Mouse (Mus musculus): ENCODE data around the gene Psmg4.

Gene Psmg4

GRCm38 (mm10) chr13:34148767-34149392 lies 13.9 kb upstream of the Psmg4 start:
- in situ Hi-C loops (cut with MboI), result no loop called here

GRCm38 (mm10) chr13:34149463-34150176 lies 13.1 kb upstream of the Psmg4 start:
- in situ Hi-C loops (cut with MboI), result loop anchor here (10.0 kb wide), 1 partner anchor 105 kb away; no protein-coding TSS in a partner anchor

DNA sequence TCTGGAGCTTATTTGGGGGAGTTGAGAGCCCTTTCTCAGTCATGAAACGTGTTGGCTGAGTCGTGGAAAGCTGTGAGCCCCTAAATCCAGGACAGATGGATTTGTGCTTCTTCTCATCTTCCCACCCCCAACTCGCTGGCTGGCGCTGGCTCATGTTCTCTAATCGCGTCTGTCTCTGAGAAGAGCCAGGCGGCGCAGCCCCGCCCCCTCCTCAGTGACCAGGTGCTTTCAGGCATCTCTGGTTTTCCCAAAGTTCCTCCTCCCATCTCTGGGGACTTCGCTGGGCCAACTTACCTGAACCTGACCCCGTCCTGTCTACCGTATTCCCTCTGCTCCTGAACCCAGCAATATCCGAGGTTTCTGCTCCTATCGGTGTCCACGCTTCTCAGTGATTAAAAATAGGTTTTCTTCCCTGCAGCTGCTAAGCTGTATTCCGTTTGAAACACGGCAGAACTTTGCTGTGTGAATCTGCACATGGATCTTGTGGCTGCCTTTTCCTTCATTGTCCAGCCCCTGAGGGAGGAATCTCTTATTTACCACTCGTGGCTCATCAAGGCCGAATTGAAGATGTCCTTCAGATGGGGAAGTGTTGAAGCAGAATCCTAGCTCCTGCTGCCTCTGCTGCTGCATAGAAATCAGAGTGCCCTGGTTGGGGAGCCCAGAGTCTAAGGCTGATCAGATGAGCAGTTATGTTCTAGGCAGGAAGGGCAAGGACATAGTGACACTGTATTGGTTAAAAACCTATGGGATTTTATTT lies 12.3 kb upstream of the Psmg4 start:
- in situ Hi-C loops (cut with MboI), result loop anchor here (10.0 kb wide), 1 partner anchor 106 kb away; no protein-coding TSS in a partner anchor

DNA sequence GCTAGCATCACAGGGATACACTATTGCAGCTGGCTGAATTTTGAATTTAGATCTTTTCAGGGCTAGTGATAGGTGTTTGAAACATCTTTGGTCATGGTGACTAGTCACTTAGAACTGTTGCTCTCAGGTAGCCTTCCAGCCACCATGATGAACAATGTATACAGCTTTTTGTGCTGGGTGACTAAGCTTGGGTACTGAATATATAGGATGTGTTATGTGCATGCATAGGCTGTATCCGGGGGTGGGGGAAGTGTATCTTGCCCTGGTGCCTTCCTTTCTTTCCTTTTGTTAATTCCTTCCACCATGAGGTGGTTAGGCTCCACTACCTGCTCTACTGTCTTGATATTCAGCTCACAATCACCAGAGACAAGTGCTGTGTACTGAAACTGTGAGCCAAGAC lies 11.3 kb upstream of the Psmg4 start:
- in situ Hi-C loops (cut with MboI), result loop anchor here (10.0 kb wide), 1 partner anchor 107 kb away; no protein-coding TSS in a partner anchor

DNA sequence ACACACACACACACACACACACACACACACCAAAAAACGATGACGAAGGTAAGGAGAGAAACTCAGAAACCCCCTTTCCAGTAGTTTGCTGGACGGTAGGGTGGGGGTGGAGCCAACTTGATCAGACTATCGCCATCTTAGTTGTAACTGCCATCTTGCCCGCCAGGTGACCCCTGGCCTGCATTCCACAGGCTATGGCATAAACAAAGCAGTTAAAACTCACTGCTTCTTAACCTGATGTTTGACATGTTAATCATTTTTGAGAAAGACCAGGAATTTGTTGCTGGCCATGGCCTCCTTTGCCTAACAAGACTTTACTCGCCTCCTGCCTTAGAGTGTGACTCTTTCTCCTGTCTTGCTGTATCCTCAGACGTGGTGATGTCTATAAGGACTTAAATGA lies 10.1 kb upstream of the Psmg4 start:
- in situ Hi-C loops (cut with MboI), result loop anchor here (10.0 kb wide), 1 partner anchor 108 kb away; no protein-coding TSS in a partner anchor

DNA sequence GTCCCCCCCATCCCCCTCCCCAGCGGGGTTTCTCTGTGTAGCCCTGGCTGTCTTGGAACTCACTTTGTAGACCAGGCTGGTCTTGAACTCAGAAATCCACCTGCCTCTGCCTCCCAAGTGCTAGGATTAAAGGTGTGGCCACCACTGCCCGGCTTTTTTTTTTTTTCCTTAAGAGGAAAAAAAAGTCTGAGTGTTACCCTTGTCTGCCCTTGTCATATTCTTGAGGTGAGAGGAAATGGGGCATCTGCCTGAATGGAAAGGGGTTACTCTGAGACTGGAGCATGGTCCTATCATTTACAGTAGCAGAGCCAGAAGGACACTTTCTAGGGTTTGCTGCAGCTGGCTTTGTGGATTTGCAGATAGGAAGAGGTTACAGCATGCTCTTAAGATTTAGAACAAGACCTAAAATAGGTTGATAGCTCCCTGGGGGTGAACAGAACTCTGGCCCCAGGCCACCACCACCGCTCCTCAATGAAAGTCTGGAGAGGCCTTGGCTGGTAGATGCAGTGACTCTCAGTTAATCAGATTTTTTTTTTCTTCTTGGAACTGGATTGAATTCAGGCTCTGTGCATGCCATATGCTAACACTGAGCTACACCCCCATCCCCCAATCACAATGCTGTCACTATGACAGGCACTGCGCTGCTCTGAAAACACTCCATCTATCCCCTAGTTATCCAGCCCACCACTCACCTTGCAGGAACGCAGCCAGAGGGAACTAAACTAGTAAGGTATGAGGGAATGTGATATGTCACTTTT lies 9.3 kb upstream of the Psmg4 start:
- in situ Hi-C loops (cut with MboI), result loop anchor here (10.0 kb wide), 1 partner anchor 109 kb away; no protein-coding TSS in a partner anchor

DNA sequence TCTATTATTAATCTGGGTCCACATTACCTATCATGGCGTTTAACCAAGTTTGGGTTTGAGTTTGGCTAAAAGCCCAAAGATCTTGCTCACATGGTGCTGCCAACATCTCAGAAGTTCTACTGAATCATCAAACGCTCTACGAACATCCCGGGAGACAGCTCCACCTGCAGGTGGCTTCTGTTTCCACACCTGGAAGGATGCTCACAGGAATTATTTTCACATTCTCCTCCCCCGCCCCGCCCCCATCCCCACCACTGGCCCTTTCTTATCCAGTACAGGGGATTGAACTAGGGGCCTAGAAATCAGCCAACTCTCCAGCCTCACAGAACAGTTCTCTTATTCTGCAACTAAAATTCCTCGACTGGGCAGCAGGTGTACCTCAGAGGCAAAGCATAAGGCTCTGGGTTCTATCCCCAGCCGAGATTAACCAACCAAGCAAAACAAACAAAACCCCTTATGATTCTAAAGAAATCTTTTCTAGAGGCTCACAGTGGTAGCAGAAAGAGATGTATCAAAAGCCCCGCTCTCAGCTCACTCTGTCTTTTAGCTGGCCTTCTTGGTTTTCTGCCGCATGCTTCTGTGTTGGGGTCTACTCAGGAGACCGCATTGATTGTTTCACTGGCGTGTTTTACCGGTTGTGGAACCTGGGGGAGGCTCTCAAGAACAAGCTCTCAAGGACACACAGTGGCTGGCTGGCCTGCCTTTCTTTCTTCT lies 8.4 kb upstream of the Psmg4 start:
- in situ Hi-C loops (cut with MboI), result loop anchor here (10.0 kb wide), 1 partner anchor 110 kb away; no protein-coding TSS in a partner anchor

- in situ Hi-C loops (cut with MboI), result loop anchor here (10.0 kb wide), 1 partner anchor 110 kb away; no protein-coding TSS in a partner anchor
These were observed 7.9 kb upstream of the Psmg4 start for GRCm38 (mm10) chr13:34154931-34155272.

DNA sequence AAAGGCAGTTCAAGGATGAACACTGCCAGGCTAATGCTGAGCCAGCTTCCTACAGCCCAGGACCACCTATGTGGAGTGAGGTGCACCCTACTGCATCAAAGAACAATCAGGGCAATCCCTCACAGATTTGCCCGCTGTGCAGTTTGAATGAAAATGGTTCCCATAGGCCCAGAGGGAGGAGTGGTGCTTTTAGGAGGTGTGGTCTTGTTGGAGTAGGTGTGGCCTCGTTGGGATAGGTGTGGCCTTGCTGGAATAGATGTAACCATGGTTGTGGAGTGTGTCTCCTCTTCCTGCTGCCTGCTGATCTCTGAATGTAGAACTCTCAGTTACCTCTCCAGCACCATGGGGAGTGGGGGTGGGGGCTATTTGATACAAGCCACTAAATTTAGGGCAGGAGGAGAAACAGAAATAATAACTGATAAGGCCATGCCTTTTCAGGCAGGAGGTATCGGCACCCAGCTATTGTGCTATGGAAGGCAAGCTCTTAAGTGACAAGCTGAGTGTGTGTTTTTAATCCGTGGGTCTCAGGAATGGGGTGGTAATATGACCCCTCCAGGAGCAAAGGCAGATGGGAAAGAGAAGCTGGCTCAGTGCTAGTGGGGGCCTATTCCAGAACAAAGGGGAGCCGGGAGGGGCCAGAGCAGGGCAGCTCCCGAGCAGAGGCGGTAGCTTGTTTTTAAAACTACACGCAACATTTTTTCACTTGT lies 6.5 kb upstream of the Psmg4 start:
- in situ Hi-C loops (cut with MboI), result loop anchor here (10.0 kb wide), 1 partner anchor 111 kb away; no protein-coding TSS in a partner anchor

DNA sequence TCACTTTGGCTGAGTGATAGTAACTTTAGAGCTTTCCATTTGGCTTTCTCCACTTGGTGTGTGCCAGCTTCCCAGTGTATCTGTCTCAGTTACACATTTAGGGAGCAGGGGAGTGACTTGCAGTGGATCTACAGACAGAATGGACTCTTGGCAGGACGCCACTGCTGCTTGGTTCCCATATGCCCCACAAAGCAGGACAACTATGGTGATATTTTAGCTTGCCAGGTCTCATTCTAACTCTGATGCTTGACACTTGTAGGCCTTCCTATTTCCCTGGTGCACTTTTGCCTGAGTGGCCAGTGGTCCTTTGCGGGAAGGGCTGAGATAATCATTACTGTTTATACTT lies 6.0 kb upstream of the Psmg4 start:
- in situ Hi-C loops (cut with MboI), result loop anchor here (10.0 kb wide), 1 partner anchor 112 kb away; no protein-coding TSS in a partner anchor

- in situ Hi-C loops (cut with MboI), result loop anchor here (10.0 kb wide), 1 partner anchor 113 kb away; no protein-coding TSS in a partner anchor
These were observed 5.1 kb upstream of the Psmg4 start for GRCm38 (mm10) chr13:34157596-34158157.

DNA sequence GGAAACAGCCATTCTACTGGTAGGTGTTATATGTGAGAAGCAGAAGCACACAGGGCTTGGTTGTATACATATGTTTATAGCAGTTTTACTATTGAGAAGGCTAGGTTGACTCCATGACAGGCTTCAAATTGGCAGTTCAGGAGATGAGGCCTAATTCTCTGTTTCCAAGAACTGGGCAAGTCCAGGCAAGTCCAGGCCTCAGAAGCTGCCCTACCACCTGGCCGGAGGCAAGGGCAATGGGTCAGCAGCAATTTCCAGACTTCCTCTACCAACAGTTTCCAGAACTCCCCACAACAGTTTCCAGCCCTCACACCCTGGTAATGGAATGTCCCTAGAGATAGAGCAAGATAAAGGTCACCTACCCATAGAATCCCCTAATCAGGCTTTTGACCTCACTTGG lies 2.8 kb upstream of the Psmg4 start:
- in situ Hi-C loops (cut with MboI), result loop anchor here (10.0 kb wide), 1 partner anchor 115 kb away; no protein-coding TSS in a partner anchor

- in situ Hi-C loops (cut with MboI), result no loop called here
These were observed 676 bp downstream of the Psmg4 start for GRCm38 (mm10) chr13:34163304-34163975.

DNA sequence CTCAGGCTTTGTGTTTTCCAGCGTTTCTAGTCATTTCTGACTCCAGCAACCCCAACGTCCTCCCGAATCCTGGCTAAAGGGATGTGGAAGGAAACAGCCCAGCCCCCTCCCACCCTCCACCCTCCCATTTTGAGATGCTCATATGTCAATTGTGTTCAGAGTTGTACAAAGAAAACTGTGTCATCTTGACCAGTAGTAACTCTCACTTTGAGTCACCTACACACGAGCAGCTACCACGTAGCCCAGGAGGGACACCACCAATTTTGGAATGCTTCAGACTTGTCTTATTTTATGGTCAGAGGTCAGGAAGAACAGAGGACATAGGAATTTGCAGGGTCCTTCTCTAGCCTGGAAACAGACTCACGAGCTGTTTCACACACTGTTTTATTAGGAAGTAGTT lies 11.3 kb downstream of the Psmg4 start:
- in situ Hi-C loops (cut with MboI), result no loop called here

- in situ Hi-C loops (cut with MboI), result loop anchor here (10.0 kb wide), 2 partner anchors 453 to 683 kb away; no protein-coding TSS in a partner anchor
These were observed 18.9 kb downstream of the Psmg4 start for GRCm38 (mm10) chr13:34181624-34182023.

- in situ Hi-C loops (cut with MboI), result loop anchor here (10.0 kb wide), 2 partner anchors 449 to 679 kb away; no protein-coding TSS in a partner anchor
These were observed 22.6 kb downstream of the Psmg4 start for GRCm38 (mm10) chr13:34185371-34185770.

- in situ Hi-C loops (cut with MboI), result loop anchor here (10.0 kb wide), 2 partner anchors 447 to 677 kb away; no protein-coding TSS in a partner anchor
These were observed 24.8 kb downstream of the Psmg4 start for GRCm38 (mm10) chr13:34187571-34187970.

- in situ Hi-C loops (cut with MboI), result no loop called here
These were observed 29.8 kb downstream of the Psmg4 start for GRCm38 (mm10) chr13:34192414-34193191.
